Mouse (Mus musculus) v-Abl transformed pro-B cells (cell line): ENCODE measurements around the gene Zc3h10.
"Not testable (repeated sequence)": the region's sequence is repeated elsewhere in the genome, so short reads cannot be mapped to it uniquely, and the experiment has no call there.

Experiments used
- in situ Hi-C, 2 experiments: fragments of 400-800 bp; cut with MboI; formaldehyde crosslinking; loops; one replicate each; pipeline ENCODE4 v1.15.1; 2025; ENCODE audit not compliant: unreplicated experiment in 2 of 2

Zc3h10 gene

DNA sequence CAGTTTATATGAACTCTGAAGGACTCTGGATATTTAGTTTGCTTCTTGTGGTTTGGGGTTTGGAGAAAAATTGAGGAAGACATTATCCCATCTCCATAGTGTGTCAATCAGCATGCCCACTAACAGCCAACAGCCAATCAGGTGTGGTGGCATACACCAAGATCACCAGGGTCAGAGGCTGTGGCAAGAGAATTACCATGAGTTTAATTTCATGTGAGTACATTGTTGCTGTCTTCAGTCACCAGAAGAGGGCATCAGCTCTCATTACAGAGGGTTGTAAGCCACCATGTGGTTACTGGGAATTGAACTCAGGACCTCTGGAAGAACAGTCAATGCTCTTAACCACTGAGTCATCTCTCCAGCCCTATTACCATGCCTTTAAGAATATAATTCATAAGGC, 8.7 kb upstream of the Zc3h10 start:
- in situ Hi-C loops = no loop called here

- in situ Hi-C loops = not testable (repeated sequence)
Observed at GRCm38 (mm10) chr10:128555567-128555966, 8.0 kb upstream of the Zc3h10 start.

GRCm38 (mm10) chr10:128550144-128550823, 2.7 kb upstream of the Zc3h10 start:
- in situ Hi-C loops = loop anchor here in 1 of 2 experiments (5.0 kb wide), 1 partner anchor 122 kb away; the partner anchor contains the start of gene Suox

DNA sequence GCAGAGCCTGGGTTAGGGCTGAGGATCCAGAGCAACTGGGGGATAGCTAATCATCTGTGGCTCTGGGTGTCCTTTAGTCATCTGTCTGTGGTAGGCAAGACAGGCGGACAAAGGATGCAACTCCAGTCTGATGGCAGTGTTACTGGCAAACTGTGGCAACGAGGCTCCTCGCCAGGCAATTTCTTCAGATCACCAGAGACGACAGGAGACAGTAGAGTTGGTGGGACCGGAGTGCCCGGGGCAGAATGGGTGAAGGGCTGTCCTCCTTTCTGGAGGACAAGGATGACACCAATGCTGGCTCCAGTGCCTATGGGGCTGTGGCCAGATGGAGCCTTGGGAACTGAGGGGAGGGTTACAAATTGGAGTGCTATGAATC, 2.1 kb upstream of the Zc3h10 start:
- in situ Hi-C loops = loop anchor here (5.0 to 10.0 kb wide), 5 partner anchors 123 to 215 kb away; partner anchors contain the start of genes Cs (in 2 of the 2), Suox (in 2 of the 2) and Coq10a (in 1 of the 2)

- in situ Hi-C loops = loop anchor here (5.0 to 10.0 kb wide), 4 partner anchors 126 to 214 kb away; partner anchors contain the start of genes Cs (in 2 of the 2), Coq10a (in 1 of the 2) and Suox (in 1 of the 2)
Observed at GRCm38 (mm10) chr10:128548947-128549681, 1.5 kb upstream of the Zc3h10 start, which contains the start of gene Rpl41. Rpl41 (minus strand) TSS chr10:128549305.

- in situ Hi-C loops = loop anchor here (5.0 to 10.0 kb wide), 4 partner anchors 127 to 213 kb away; partner anchors contain the start of genes Cs (in 2 of the 2), Coq10a (in 1 of the 2) and Suox (in 1 of the 2)
Observed at GRCm38 (mm10) chr10:128548051-128548791, 647 bp upstream of the Zc3h10 start.

GRCm38 (mm10) chr10:128546787-128547186, 787 bp downstream of the Zc3h10 start:
- in situ Hi-C loops = loop anchor here (5.0 to 10.0 kb wide), 4 partner anchors 128 to 212 kb away; partner anchors contain the start of genes Cs (in 2 of the 2), Coq10a (in 1 of the 2) and Suox (in 1 of the 2)

GRCm38 (mm10) chr10:128546361-128546760, 1.2 kb downstream of the Zc3h10 start:
- in situ Hi-C loops = loop anchor here (5.0 to 10.0 kb wide), 4 partner anchors 128 to 212 kb away; partner anchors contain the start of genes Cs (in 2 of the 2), Coq10a (in 1 of the 2) and Suox (in 1 of the 2)

GRCm38 (mm10) chr10:128545570-128545898, 2.0 kb downstream of the Zc3h10 start:
- in situ Hi-C loops = loop anchor here (5.0 to 10.0 kb wide), 4 partner anchors 129 to 211 kb away; partner anchors contain the start of genes Cs (in 2 of the 2), Coq10a (in 1 of the 2) and Suox (in 1 of the 2)

- in situ Hi-C loops = loop anchor here (5.0 to 10.0 kb wide), 4 partner anchors 130 to 210 kb away; partner anchors contain the start of genes Cs (in 2 of the 2), Coq10a (in 1 of the 2) and Suox (in 1 of the 2)
Observed at GRCm38 (mm10) chr10:128544674-128545569, 2.7 kb downstream of the Zc3h10 start.

- in situ Hi-C loops = loop anchor here in 1 of 2 experiments (10.0 kb wide), 2 partner anchors 131 to 209 kb away; partner anchors contain the start of genes Cs and Suox
Observed at GRCm38 (mm10) chr10:128544151-128544657, 3.4 kb downstream of the Zc3h10 start.

GRCm38 (mm10) chr10:128543100-128543499, 4.5 kb downstream of the Zc3h10 start:
- in situ Hi-C loops = loop anchor here in 1 of 2 experiments (10.0 kb wide), 2 partner anchors 132 to 208 kb away; partner anchors contain the start of genes Cs and Suox

- in situ Hi-C loops = loop anchor here in 1 of 2 experiments (5.0 kb wide), 1 partner anchor 46 kb away; the partner anchor contains the start of gene Myl6
Observed at GRCm38 (mm10) chr10:128538340-128538870, 9.2 kb downstream of the Zc3h10 start.

GRCm38 (mm10) chr10:128536266-128536940, 11.2 kb downstream of the Zc3h10 start:
- in situ Hi-C loops = loop anchor here in 1 of 2 experiments (5.0 kb wide), 1 partner anchor 44 kb away; the partner anchor contains the start of gene Myl6

DNA sequence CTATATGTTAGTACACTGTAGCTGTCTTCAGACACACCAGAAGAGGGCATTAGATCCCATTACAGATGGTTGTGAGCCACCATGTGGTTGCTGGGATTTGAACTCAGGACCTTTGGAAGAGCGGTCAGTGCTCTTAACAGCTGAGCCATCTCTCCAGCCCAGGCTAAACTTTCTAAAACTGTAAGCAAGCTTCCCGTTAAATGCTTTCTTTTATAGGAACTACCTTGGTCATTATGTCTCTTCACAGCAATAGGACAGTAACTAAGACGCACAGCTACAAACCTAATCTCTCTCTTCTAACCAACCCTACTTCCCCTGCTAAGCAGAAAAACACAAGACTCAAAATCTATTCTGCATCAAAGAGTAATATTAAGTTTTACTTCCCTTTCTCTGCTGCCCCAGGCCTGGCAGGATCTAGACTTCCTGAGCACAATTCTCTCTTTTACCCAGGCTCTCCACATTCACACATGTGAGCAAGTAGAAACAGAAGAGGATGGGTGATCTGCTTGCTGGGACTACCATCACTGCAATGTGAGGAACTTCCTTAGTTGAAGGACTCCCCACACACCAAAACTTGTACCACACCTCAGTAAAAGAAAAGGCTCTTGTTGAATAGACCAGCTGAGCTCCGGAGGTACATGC, 11.8 kb downstream of the Zc3h10 start:
- in situ Hi-C loops = loop anchor here in 1 of 2 experiments (5.0 kb wide), 1 partner anchor 43 kb away; the partner anchor contains the start of gene Myl6

DNA sequence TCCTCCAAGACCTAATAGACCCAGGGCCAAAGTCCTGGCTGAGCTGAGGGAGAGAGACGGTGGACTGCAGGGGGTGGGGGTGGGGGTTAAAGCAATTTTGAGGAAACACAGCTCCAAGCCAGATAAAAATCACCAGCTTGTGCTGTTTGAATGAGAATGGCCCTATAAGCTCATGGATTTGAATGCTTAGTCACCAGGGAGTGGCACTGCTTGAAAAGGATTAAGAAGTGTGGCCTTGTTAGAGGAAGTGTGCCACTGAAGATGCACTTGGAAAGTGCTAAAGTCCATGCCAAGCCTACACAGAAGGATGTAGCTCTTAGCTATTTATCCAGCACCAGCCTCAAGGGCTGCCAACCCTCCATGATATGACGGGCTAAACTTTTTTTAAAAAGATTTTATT, 12.4 kb downstream of the Zc3h10 start:
- in situ Hi-C loops = loop anchor here in 1 of 2 experiments (5.0 kb wide), 1 partner anchor 43 kb away; the partner anchor contains the start of gene Myl6
